Mouse (Mus musculus): ENCODE measurements around the gene Gxylt1.
"Not testable (repeated sequence)": the region's sequence is repeated elsewhere in the genome, so short reads cannot be mapped to it uniquely, and the experiment has no call there.

The Gxylt1 gene

DNA sequence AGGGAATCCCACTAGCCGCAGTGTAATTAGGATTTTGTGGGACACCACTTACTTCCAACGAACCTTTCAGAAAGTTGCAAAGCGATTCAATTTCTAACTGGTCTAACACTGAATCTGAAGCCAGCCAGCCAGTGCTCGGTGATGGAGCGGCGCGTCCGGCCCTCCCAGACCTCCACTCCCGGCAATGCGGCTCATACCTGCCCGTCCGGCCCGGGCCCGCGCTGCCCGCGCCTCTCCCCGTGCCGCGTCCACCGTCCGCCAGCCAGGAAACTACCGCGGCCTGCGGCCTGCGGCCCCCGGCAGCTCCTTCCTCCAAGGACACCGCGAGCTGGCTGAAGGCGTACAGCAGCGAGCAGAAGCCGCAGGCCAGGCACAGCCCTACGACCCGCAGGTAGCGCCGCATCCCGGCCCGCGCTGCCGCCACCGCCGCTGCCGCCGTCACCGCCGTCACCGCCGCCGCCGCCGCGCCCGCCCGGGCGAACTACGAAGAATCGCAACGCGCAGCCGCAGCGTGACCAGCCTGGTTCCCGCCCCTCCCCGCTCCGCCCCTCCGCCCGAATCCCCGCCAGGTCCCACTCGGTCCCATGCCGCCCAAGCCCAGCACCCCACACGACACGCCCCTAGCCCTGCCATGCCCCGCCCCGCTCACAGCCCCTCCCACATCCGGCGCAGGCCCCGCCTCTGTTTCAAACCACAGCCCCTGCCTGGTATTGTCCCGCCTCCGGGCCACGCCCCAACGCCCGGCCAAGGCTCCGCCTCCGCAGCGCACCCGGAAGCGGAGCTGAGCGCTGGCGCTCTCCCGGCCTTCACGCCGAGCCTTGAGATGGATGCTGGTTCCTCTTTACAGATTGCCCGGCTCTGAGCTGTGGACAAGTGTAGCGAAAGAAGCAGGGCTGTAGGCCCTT lies at the start of gene Gxylt1:
Gxylt1 (minus strand) TSS at position 501 of the 905 bp plus-strand sequence.
- DNase-seq (ENCODE audit: extremely low spot score) = peak; percentile 100

DNA sequence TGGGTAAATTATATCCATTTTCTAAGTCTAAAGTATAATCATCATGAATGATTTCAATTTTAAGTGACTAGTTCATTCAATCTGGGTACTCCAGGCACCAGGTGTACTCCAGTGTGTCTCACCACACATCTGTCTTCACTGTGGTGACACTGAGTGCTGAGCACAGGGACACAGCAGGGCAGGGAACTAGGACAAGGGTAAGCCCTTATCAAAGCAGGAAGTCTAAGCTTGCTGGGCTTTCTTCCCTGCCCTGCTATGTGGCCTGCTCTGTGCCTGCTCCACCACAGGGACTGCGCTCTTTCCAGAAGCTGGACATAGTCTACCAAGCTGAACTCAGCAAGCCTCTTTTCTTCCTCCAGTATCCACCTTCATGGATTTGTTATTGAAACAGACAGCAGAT lies 43.8 kb upstream of the Gxylt1 start:
- no peak for DNase-seq (ENCODE audit: extremely low spot score)

DNA sequence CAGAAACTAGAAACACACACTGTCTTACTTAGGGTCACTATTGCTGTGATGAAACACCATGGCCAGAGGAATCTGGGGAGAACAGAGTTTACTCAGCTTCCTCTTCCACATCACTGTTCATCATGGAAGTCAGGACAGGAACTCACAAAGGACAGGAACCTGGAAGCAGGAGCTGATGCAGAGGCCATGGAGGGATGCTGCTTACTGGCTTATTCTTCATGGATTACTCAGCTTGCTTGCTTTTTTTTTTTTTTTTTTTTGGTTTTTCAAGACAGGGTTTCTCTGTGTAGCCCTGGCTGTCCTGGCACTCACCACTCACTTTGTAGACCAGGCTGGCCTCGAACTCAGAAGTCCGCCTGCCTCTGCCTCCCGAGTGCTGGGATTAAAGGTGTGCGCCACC lies 35.3 kb upstream of the Gxylt1 start:
- not testable (repeated sequence) for DNase-seq (ENCODE audit: extremely low spot score)

DNA sequence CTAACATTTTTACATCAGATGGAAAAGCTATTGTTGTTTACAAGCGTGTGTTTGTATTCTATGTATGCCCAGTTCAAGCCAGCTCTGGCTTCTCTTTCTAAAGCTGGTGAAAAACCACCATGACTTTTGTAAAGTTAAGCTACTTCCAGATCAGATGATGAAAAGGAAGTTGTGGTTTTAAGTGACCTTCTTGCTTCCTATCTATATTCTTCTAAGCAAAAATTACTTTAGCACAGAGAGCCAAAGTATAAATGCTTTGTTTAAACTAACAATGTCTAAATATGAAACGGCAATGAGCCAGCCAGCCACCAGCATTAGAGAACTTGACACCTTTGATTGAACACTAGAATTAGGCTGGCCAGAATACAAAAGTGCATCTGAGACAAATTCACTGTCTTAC lies 23.2 kb upstream of the Gxylt1 start:
- no peak for DNase-seq (ENCODE audit: extremely low spot score)

DNA sequence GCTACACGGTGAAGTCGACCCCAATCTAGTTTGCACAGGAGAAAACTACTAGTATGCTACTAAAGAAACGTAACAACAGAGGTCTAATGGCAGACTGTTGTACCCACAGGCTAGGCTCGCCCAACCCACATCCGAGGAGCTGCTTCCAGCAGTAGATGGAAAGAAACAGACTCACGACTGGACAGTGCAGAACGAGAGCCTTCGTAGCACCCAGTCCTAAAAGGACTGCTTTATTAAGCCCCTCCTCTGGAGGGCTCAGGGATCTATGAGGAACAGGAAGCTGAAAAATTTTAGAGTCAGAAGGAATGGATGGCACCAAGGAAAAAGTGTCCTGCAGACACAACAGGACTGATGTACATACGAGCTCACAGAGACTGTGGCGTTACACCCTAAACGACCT lies 19.5 kb upstream of the Gxylt1 start:
- no peak for DNase-seq (ENCODE audit: extremely low spot score)

DNA sequence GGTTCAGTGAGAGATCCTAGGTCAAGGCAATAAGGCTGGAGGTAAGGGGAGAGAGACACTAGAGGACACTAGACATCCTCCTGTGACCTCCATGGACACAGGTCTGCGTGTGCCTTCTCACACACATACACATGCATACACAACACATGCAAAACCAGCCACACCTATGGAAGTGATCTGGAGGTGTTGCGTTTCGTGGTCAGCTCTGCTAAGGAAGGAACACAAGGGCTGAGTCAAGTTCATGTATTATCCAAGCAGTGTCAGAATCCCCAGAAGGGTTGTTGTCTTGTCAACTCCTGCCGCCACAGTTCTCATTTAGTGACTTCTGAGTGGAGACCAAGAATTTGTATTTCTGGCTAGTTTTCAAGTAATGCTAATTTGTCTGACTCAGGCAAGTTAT lies 13.3 kb upstream of the Gxylt1 start:
- no peak for DNase-seq (ENCODE audit: extremely low spot score)

DNA sequence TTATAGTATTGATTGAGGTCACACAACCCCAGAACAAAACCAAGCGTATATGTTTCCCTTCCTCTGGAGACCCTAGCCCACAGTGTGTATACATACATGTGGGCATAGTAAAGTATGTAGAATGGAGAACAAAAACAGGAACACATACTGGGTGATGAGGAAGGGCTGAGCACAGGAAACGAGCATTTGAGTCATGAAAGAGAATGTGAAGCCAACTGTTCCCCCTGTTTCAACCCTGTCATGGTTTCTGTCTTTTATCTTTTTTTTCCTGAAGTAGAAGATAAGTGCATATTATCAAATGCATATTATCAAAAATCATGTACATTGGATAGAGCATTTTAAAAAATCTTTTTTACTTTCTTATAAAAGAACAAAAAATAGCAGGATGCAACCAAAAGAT lies 12.6 kb upstream of the Gxylt1 start:
- no peak for DNase-seq (ENCODE audit: extremely low spot score)

DNA sequence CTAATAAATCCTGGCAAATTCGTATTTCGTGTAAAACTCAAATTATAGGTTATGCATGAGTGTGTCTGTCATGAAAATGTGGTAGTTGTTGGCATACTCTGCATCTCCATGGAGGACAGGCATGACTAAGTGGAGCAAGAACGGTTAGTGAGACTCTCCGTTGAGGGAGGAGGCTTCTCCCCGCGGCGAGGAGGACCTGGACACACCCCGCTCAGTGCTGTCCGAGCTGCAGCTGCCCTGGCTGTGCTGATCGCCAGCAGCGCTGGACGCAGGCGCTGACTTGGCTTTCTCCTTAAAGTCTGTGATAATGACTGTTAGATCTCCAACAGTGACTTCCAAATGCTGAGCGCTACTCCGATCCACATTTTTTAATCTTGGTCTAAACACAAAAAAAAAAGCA lies 10.3 kb upstream of the Gxylt1 start:
- no peak for DNase-seq (ENCODE audit: extremely low spot score)

DNA sequence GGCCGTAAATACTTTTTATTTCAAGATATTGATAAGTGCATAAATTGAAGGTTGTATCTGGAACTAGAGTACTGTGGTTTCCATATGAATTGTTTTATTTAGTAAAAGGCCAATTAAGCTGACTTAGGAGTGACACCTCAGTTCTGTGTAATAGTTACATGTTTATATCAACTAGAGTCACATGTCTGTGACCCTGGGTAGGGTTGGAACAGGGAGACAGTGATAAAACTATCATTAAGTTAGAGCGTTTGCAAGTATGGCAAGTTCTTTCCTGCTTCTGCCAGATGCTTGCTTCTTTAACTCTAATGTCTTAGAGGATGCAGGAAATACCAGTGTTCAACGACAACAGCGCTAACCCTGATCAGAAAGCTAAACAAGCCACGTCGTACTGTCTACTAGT lies 9.3 kb upstream of the Gxylt1 start:
- DNase-seq (ENCODE audit: extremely low spot score) = no peak

DNA sequence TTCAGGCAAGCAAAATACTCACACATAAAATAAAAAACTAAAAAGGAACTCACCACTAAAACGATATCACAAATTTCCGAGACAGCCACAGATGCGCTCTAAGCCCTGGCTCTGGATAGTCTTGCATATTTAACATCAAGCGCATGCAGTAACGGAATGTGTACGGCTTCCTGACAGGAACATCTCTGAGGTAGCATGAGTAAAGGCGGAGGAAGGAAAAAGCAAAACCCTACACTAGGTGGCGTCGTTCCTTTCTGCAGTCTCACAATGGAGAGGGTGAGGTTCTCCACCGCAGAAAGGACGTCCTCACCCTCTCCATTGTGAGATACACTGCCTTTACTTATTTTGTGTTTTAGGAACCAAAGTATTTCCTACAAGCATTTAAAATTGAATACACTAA lies 8.4 kb upstream of the Gxylt1 start:
- no peak for DNase-seq (ENCODE audit: extremely low spot score)

DNA sequence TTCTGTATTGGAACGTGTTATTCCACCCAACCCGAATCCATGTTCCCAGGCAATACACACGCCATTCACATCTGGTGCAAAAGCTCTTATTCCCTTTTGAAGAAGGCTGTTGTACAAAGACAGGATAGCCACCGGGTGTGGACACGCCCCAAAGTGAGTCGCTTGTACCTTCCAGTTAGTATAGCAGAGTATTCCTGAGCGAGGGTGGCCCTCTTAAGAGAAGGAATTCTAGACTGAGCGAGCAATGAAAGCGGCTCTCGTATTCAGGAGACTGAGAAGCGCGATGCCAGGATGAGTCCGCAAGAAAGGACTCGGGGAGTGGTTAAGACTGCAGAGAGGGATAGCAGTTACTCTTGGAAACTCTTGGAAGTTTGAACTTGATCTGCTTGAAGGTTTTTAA lies 1.3 kb upstream of the Gxylt1 start:
- DNase-seq (ENCODE audit: extremely low spot score) = peak; percentile 31

DNA sequence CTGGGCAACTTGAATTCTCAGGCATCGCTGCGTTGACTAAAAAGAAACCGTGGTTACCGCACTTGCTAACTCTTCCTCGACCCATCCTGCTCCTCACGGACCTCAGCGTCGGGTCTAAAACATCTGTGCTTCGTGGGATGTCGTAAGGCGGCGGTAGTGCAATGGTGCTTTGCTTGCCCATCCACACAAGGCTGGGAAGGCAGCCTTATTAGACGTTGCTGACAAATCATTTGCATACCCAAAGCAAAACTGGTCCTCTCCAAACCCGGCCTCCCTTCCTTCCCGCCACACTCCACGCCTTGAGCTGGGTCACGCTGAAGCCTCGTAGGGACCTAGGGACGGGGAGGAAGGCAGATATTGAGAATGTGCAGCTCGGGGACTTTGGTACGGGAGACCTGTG lies 644 bp upstream of the Gxylt1 start:
- DNase-seq (ENCODE audit: extremely low spot score) = no peak

DNA sequence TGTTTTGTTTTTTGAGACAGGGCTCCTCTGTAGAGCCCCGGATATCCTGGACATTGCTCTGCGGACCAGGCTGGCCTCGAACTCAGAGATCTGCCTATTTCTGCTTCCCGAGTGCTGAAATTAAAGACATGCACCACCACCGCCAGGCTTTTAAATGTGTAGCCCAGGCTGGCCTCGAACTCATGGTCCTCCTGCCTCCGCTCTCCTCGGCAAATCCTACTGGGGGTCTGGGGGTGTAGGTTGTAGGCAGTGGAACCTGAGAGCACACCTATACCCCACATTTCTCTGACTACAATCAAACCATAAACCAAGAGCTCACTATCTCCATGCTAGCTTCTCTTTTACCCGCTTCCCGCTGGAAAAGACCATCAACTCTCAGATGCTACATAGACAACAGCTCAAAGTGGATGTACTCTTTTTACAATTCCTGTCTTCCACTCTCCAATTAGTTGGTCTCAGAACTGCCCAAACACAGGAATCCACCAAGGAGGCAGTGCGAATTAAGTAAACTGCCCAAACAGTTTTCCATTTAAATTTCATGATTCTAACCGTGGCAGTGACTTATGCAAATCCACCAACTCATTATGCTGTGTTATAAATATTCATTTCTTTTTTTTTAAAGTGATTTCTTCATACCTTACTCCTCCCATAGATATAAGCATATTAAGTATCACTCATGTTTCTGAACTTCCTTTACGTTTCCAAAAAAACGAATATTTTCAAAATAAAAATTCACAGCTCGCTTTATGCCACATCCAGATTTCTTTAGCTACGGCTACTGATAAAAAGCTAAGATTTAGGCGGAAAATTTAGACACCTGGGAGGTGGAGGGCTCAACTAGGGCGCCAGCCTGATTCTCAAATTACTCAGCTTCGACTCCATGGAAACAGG lies 946 bp downstream of the Gxylt1 start:
- DNase-seq (ENCODE audit: extremely low spot score) = no peak

DNA sequence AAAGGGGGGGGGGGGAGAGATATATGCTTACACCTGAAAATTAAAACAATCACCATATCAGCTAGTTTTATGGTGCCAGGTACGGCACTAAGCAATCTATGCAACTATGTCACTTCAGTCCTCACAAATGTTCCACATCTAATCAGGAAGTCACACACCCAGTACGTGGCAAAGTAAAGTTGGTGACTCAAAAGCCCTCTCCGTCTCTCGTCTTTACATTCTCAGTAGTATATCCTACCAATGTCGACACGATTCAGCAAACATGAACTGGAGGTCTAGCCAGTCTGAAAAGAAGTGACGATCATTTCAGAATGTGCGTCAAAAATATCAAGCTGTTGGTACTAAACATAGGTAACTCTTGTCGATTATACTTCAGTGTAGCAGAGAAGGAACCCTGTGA lies 2.0 kb downstream of the Gxylt1 start:
- no peak for DNase-seq (ENCODE audit: extremely low spot score)

DNA sequence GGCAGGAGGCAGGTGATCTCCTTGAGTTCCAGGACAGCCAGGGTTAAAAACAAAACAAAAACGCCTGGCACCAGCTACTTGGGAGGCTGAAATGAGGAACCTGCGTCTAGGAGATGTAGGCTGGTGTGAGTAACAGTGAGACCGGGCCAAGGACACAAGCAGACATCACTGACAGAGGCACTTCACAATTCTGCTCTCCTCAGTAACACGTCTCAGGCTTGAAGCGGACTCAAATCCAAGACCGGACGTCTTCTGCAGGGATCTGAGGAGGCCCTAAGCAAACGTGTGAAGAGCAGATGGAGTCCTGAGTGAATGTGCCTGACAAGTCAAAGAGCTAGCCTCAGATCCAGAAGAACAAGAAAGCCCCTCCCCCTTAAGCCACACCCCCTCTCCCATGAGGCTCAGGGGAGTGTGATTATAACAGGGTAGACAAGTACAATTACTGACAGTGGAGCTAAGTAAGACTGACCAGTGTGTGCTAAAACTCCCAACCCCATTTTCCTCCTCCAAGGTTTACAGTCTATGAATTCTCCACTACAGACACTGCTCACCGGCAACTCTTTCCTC lies 4.6 kb downstream of the Gxylt1 start:
- DNase-seq (ENCODE audit: extremely low spot score) = no peak

DNA sequence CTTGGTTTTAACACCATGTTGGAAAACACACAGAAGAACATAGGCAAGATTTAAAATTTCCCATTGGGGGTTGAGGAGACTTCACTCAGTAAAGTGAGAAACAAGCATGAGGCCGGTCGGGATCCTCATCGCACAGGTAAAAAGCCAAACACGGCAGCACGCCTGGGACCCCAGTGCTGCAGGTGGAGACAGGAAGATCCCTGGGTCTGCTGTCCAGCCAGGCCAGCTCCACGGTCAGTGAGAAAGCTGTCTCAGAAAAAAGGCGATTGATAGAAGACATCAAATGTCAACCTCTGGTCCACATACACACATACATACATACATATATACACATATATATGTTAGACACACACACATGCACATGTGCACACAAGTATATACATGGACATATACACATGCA lies 5.4 kb downstream of the Gxylt1 start:
- DNase-seq (ENCODE audit: extremely low spot score) = no peak

DNA sequence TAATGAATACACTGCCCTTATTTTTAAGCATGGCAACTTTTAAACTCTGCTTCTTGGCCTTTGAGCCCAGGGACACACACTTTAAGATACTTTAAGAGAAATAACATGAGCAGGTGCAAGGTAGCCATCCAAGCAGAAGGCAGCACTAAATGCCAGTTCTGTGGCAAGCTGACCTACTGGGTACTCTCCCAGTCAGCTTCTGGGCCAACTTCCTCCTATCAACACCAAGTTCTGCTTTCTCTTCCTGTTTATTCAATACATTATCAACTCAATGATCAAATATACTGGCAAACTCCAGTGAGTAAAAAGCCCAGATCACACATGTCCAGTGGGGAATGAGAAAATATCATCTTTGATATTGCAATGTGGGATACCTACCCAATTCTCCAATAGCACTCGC lies 7.0 kb downstream of the Gxylt1 start:
- no peak for DNase-seq (ENCODE audit: extremely low spot score)

DNA sequence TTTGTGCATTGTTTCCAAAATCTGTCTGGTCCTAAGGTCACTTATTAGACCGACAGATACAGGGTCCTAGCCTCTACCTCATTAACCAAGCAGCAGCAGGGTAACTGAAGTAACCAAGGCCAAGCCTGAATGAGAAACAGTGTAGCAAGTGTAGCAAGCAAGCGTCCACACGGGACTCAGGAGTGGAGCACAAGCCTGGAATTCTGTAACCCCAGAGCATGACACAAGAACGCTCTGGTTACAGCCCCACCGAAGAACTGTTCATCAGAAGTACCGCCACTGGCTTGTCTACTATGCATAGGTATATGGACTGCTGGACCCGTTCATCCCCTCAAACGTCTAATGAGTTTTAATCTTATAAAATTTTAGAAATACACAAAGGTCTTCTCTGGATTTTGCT lies 7.5 kb downstream of the Gxylt1 start:
- DNase-seq (ENCODE audit: extremely low spot score) = no peak

DNA sequence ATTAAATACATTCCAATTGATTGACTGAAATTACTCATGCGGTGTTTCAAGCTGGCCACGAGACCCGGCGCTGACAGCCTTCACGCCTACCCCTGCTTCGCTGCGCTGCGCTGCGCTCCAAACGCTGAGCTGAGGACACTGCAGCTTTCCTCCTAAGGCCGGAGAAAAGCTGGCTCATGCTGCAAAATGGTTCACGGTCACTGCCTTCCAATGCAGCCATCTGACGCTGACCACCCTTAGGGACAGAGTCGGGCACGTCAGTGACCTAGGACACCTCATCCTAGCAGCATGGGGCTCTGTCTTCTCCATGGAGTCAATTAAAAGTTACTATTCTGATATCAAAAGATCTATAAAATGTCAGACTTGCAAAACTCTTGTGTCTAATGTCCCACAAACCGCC lies 8.6 kb downstream of the Gxylt1 start:
- no peak for DNase-seq (ENCODE audit: extremely low spot score)

DNA sequence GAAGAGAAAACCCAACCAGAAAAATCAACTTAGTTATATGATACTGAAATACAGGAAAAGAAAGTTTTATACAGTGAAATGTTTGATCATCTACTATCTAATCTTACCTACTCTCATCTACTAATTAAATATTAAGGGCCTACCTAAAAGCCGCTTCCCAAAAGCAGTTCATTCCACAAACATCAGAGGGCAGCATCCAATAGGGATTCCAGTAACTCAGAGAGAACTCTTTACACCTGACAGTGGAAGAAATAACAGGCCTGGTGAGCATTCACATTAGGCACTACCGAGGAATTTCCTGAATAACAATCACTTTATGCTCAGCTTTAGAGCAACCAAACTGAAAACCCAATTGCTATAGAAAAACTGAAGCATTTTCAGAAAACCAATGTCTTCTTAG lies 9.3 kb downstream of the Gxylt1 start:
- no peak for DNase-seq (ENCODE audit: extremely low spot score)

DNA sequence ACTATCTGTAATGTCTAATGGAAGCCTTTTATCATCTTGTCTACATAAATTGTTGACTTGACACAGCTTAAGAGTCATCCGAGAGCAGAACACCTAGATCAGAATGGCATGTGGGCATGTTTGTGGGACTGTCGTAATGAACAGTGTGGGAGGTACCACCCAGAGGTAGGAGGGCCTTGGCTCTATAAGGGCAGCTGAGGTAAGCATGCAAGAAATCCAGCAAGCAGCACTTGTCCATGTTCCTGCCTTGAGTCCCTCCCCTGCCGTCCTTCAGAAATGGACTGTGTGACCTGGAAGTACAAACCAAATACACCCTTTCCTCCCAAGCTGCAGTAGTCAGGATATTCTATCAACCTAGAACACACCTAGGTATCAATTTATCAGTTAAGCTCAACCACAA lies 9.7 kb downstream of the Gxylt1 start:
- DNase-seq (ENCODE audit: extremely low spot score) = no peak

DNA sequence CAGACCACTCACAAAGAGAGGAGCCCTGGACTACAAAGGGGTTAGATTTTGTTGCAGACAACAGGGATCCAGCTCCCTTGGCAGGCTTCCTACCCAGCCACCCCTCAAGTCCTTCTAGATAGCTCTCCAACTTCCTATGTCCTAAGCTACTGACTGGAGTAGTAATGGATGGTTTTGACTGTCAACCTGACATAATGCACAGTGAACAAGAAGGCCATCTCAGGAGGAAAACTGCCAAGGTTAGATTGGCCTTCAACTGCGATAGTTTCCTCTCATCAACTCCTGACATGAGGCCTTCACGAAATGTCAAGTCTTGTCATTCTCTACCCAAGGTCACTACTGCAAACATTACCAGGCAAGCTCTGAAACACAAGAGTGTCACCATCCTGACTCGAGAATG lies 10.8 kb downstream of the Gxylt1 start:
- no peak for DNase-seq (ENCODE audit: extremely low spot score)

DNA sequence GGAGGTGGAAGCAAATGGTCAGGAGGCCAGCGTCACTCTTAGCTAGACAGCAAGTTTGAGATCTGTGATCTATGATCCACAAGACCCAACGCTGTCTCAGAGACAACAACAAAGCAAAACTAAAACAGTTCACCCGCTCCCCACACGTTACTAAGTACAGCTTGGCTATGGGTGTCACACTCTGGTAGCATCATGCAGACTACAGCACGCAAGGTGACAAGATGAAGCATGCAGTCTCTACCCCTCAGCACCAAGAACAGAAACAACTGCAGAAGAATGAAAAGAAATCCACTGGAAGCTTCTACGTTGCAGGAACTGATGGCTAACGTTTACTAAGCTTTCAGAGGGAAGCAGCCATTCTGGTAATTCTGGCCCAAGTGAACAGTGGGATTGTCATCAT lies 11.4 kb downstream of the Gxylt1 start:
- DNase-seq (ENCODE audit: extremely low spot score) = no peak
